Mouse (Mus musculus) ES-E14 (cell line): ENCODE data around the gene Sptbn1. TPM values are rescaled to one million over a fixed set of nuclear protein-coding genes. Genes with fewer than 3 reads are reported as not detected.

Source experiments
- DNase-seq: peaks from one replicate; pipeline ENCODE4 v3.0.0-alpha.2; 2013; ENCODE audit warnings: low read depth, low spot score
- H3K27ac ChIP-seq: 2 replicates; pipeline ENCODE4 v1.5.1; 2012; ENCODE audit warnings: low read depth, mild to moderate bottlenecking, low read length, moderate library complexity, mixed read lengths; ENCODE audit not compliant: poor library complexity, insufficient read depth, severe bottlenecking
- H3K36me3 ChIP-seq: 2 replicates; pipeline ENCODE4 v1.6.1; 2012; ENCODE audit warnings: mild to moderate bottlenecking, low read length, moderate library complexity, mixed read lengths; ENCODE audit not compliant: control insufficient read depth, poor library complexity, insufficient read depth, severe bottlenecking
- H3K4me1 ChIP-seq, 2 experiments: fragments of 150-350 bp in 1 of 2; sonication (generic) in 1 of 2; 2 replicates each; pipeline ENCODE4 v1.6.1; 2012; ENCODE audit warnings: low read length in 2 of 2, mild to moderate bottlenecking in 1 of 2, mixed read lengths in 1 of 2; ENCODE audit not compliant: control insufficient read depth in 2 of 2, insufficient read depth in 2 of 2, poor library complexity in 1 of 2
- H3K4me3 ChIP-seq, 2 experiments: fragments of 150-350 bp in 1 of 2; sonication (generic) in 1 of 2; 2 replicates each; pipeline ENCODE4 v1.5.1; 2012; ENCODE audit warnings: low read length in 2 of 2, low read depth in 1 of 2, mild to moderate bottlenecking in 1 of 2, mixed read lengths in 1 of 2; ENCODE audit not compliant: insufficient read depth in 1 of 2, poor library complexity in 1 of 2, severe bottlenecking in 1 of 2
- H3K9ac ChIP-seq: 2 replicates; pipeline ENCODE4 v1.6.1; 2012; ENCODE audit warnings: low read depth, mild to moderate bottlenecking, low read length, mixed read lengths; ENCODE audit not compliant: poor library complexity, insufficient read depth, severe bottlenecking
- H3K9me3 ChIP-seq: fragments of 150-350 bp; sonication (generic); 2 replicates; pipeline ENCODE4 v1.6.1; 2012; ENCODE audit warnings: low read depth, mild to moderate bottlenecking, low read length; ENCODE audit not compliant: control insufficient read depth, insufficient read depth
- CHD2 ChIP-seq: IDR thresholded peaks from 2 replicates; pipeline ENCODE4 v1.6.1; 2014; ENCODE audit warnings: mild to moderate bottlenecking, low read depth, low read length, inconsistent platforms
- HCFC1 ChIP-seq: IDR thresholded peaks from 2 replicates; pipeline ENCODE4 v1.6.1; 2012; ENCODE audit warnings: low read length, inconsistent platforms, borderline replicate concordance; ENCODE audit not compliant: insufficient read depth
- MAFK ChIP-seq: IDR thresholded peaks from 2 replicates; pipeline ENCODE4 v1.6.1; 2014; ENCODE audit warnings: mild to moderate bottlenecking, low read depth, low read length, inconsistent platforms; ENCODE audit not compliant: insufficient read depth
- ZC3H11A ChIP-seq: IDR thresholded peaks from 2 replicates; pipeline ENCODE4 v1.6.1; 2012; ENCODE audit warnings: low read depth, mild to moderate bottlenecking, inconsistent platforms, low read length, borderline replicate concordance
- ZNF384 ChIP-seq: IDR thresholded peaks from 2 replicates; pipeline ENCODE4 v1.6.1; 2012; ENCODE audit warnings: low read depth, low read length, inconsistent platforms
- in situ Hi-C, 2 experiments: fragments of 600-800 bp; cut with MboI; formaldehyde crosslinking; loops; one replicate each; pipeline ENCODE4 v1.15.1; 2025; ENCODE audit warnings: low sequenced_read_pairs in 2 of 2, inconsistent platforms in 1 of 2; ENCODE audit not compliant: unreplicated experiment in 2 of 2
- total RNA-seq: library from RNA; depleted of rRNA; stranded (reverse); fragments of 300-350 nt; gene quantifications from 2 replicates; pipeline ENCODE4 v1.2.3, GENCODE M21; 2012

Gene Sptbn1
- total RNA-seq, 1 experiment = 243 TPM

DNA sequence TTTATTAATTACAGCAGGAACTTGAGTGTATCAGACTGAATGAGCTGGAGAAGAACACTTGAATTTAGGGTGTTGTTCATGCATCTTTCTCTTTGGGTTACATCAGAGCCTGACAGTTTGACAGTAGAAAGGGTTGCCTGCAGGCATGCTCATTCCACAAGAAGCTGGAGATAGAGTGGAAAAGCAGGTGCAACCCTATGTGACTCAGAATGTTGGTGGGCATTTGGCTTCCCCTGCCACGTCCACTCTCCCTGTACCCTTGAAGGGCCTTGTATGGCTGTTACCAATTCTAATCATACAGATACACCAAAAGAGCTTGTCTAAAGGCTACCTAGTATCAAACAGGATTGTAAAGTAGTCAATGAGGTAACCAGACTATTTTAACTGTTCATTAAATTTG, 106.2 kb downstream of the Sptbn1 start:
- no peak for DNase-seq
- Histone ChIP-seq H3K27ac (no peak overlapping the region), H3K36me3 (peaks cover 4% of the 10 kb centered on the region), H3K9me3 (no peaks in the 10 kb centered on the region), H3K4me1 (peaks cover 8 to 24% of the 10 kb centered on the region in 2 experiments), H3K4me3 (no peak overlapping the region), H3K9ac (no peak overlapping the region)
- in situ Hi-C loops = no loop called here
- TF ChIP-seq CHD2 = no peak
- TF ChIP-seq MAFK = no peak
- TF ChIP-seq ZNF384 = no peak
- no peak for TF ChIP-seq HCFC1
- no peak for TF ChIP-seq ZC3H11A

DNA sequence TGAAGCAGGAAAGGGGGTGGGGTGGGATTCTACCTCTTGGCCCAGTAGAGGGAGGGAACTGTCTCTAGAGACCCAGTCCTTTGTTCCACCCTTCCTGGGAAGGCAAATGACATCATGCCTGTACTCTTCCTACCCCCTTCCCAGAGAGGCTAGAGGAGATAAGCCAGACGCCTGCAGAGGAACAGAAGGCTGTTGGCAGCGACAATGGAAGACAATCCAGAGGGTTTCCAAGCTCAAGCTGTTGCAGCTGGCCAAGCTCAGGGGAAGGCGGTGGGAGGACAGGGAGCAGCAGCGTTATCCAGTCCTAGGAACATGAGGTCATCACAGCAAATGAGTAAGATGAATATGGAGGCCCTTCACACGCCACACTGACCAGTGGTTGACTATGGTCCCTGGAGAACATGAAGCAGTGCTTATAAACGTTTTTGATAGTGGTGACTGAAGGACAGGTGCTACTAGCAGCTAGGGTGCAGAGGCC, 106.8 kb downstream of the Sptbn1 start:
- in situ Hi-C loops = no loop called here
- Histone ChIP-seq H3K36me3 (peaks cover 4% of the 10 kb centered on the region), H3K4me3 (no peak overlapping the region), H3K27ac (peak overlapping the region; percentile 66; the same call in 1 of the 2 replicates), H3K9me3 (no peaks in the 10 kb centered on the region), H3K9ac (no peak overlapping the region), H3K4me1 (peaks cover 8 to 23% of the 10 kb centered on the region in 2 experiments)
- DNase-seq = peak; percentile 72
- TF ChIP-seq HCFC1 (0 out of 2 replicates have a peak, but pooled peaks have one; percentile 15), CHD2 (no peak)

DNA sequence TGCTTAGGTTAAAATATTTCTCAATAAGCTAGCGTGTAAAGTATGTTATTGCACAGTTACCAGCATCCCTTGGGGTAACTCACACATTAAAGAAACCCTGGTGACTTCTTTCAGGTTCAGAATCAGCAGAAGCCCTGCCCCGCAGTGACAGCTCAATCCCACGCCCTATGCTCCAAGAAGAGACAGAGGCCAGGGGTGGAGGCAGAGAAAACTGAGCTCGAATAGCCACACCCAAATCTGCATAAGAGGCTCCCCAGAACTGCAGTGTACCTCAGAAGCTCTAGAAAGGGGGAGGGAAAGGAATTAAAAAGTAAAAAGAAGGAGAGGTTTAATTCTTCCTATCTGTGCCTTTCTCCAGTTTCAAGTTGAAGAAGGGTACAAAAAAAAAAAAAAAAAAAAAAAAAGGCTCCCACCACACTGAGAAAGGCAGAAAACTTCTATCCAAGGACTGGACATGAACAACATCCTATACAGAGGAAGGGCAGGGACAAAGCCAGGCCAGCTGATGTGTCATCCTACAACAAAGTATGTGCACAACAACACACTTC, 107.3 kb downstream of the Sptbn1 start:
- Histone ChIP-seq H3K4me1 (peaks cover 8 to 23% of the 10 kb centered on the region in 2 experiments), H3K9me3 (no peaks in the 10 kb centered on the region), H3K27ac (no peak overlapping the region; the same call in 1 of the 2 replicates), H3K4me3 (no peak overlapping the region), H3K9ac (no peak overlapping the region), H3K36me3 (peaks cover 4% of the 10 kb centered on the region)
- DNase-seq = peak; percentile 19
- in situ Hi-C loops = no loop called here
- TF ChIP-seq ZNF384 = peak; percentile 90
- TF ChIP-seq MAFK = no peak

DNA sequence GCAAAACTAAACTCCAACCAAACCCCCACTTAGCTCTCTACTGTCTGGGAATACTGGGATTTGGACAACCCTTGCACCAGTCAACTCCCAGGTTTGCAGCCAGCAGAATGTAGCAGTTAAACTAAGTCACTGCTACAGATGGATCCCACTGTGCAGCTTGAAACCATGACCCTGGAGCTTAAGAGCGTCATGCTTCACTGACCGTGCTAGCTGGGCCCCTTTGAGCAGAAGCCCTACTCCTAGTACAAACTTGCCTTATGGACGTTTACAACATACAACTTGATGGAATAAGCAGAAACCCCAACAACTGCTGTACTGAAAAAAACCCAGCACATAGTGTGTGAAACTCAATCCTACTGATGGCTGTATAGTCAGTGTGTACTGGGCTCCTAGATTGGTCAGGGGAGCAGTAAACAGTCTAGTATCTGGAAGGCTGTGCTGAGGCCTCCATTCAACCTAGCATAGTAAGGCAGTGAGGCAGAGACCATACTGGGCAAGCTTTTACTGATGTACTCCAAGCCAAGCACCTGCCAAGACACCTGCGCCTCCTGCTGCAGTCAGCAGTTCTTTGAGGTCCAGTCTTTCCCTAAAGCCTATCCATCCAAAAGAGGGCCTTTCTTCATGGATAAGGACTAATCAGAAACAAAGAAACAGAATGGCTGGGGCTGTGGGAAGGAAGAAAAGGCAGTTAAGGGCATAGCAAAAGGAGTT, 108.3 kb downstream of the Sptbn1 start:
- no peaks in the 10 kb centered on the region for H3K9me3 ChIP-seq
- peaks cover 4% of the 10 kb centered on the region for H3K36me3 ChIP-seq
- in situ Hi-C loops = no loop called here
- no peak overlapping the region for H3K27ac ChIP-seq
- TF ChIP-seq CHD2 (no peak), ZNF384 (no peak), ZC3H11A (no peak), HCFC1 (no peak), MAFK (no peak)
- H3K9ac ChIP-seq = no peak overlapping the region
- DNase-seq = no peak
- no peak overlapping the region for H3K4me3 ChIP-seq
- H3K4me1 ChIP-seq = peaks cover 6 to 20% of the 10 kb centered on the region in 2 experiments

DNA sequence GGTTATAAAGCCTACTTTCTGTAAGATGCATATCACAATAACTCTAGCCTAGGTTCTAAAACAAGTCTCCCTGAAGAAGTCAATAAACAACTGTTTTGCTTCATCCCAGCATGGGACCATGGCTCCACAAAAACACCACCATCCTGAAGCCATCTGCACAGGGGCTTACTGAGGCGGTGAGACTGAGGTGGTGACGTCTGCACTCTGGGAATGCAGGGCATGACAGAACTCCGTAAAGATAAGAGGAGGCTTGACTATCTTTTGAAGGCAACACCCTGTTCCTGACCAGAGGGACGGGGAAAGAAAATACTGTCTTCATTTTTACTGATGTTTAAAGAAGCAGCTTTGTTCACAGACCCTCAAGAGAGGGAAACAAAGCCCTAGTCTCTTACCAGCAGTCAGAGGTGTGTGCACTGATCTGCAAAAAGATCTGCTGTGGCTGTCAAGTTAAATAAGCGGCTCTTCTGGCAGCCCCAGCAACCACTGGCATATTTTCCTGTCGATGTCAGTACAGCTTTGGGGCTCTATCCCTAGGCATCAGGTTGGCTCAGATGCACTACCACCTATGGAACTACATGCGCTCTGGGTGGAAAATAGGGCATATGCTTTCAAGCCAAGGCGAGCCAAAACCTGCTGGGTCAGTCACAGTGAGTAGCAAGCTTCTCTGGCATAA, 109.8 kb downstream of the Sptbn1 start:
- in situ Hi-C loops = no loop called here
- DNase-seq = no peak
- H3K4me1 ChIP-seq = peaks cover 6 to 20% of the 10 kb centered on the region in 2 experiments
- H3K27ac ChIP-seq = no peak overlapping the region
- TF ChIP-seq ZC3H11A = no peak
- TF ChIP-seq CHD2 = no peak
- no peak for TF ChIP-seq HCFC1
- no peak for TF ChIP-seq MAFK
- no peak for TF ChIP-seq ZNF384
- peaks cover 14% of the 10 kb centered on the region for H3K36me3 ChIP-seq
- no peaks in the 10 kb centered on the region for H3K9me3 ChIP-seq
- H3K4me3 ChIP-seq = no peak overlapping the region
- H3K9ac ChIP-seq = no peak overlapping the region
